Mouse (Mus musculus) forebrain, embryonic 12.5 days (tissue): ENCODE data around the gene Cntnap2. TPM values are rescaled to one million over a fixed set of nuclear protein-coding genes. Genes with fewer than 3 reads are reported as not detected.

Source experiments
- ATAC-seq: fragments of 200-750 bp; cut with Nextera tagmentation; 2 replicates; pipeline ENCODE4 v1.8.0; 2017; ENCODE audit warnings: moderate TSS enrichment; ENCODE audit not compliant: low FRiP score
- H3K27ac ChIP-seq: fragments of 300-500 bp; sonication (generic); 2 replicates; pipeline ENCODE4 v1.5.1; 2016; ENCODE audit warnings: mild to moderate bottlenecking
- H3K27me3 ChIP-seq: fragments of 300-500 bp; sonication (generic); 2 replicates; pipeline ENCODE4 v1.6.1; 2016; ENCODE audit warnings: mild to moderate bottlenecking
- H3K36me3 ChIP-seq: fragments of 300-500 bp; sonication (generic); replicated peaks from 2 replicates; pipeline ENCODE4 v1.6.1; 2016; ENCODE audit warnings: mild to moderate bottlenecking
- H3K4me1 ChIP-seq: fragments of 300-500 bp; sonication (generic); 2 replicates; pipeline ENCODE4 v1.6.1; 2016
- H3K4me2 ChIP-seq: fragments of 300-500 bp; sonication (generic); 2 replicates; pipeline ENCODE4 v1.6.1; 2016; ENCODE audit warnings: mild to moderate bottlenecking, moderate library complexity
- H3K4me3 ChIP-seq: fragments of 300-500 bp; sonication (generic); replicated peaks from 2 replicates; pipeline ENCODE4 v1.5.1; 2016; ENCODE audit warnings: mild to moderate bottlenecking
- H3K9ac ChIP-seq: fragments of 300-500 bp; sonication (generic); 2 replicates; pipeline ENCODE4 v1.6.1; 2016; ENCODE audit warnings: mild to moderate bottlenecking
- H3K9me3 ChIP-seq: fragments of 300-500 bp; sonication (generic); 2 replicates; pipeline ENCODE4 v1.6.1; 2016
- WGBS: fragments of 180-500 bp; shearing (Covaris S2); methylation state at CpG from one replicate; pipeline ENCODE4 v1.1.7; 2016; 5-methylcytosine and 5-hydroxymethylcytosine counted together
- polyA plus RNA-seq: library from polyadenylated mRNA; unstranded; fragments of >200 nt; fragmentation: Nextera tagmentation; extraction: Ambion mirVana; gene quantifications from 2 replicates; pipeline ENCODE4 v1.2.1, GENCODE M21; 2016

The Cntnap2 gene
- polyA plus RNA-seq, 1 experiment from 2014 or later: 99.3 TPM

DNA sequence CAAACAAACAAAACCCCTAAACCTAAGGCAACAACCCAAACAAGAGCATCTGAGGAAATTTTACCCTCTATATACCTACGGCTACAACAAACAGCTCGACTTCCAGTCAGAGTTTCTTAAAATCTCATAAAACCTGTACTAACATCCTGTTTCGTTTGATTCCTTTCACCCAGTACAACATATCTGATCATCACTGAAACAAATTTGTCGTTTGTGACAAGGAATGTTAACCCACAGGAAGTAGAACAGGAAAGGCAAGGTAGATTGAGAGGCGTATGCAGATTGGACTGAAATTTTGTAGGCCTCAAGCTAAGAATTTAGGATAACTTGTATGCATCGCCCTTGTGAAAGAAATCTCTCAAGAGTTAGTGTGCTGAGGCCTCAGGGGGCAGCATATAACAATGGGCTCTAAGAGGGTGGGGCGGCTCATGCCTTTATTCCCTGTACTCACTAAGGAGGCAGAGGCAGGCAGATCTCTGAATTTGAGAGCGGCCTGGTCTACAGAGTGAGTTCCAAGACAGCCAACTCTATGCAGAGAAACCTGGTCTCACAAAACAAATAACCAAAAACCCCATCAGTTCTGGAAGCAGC lies 2291.0 kb downstream of the Cntnap2 start:
- no peak for ATAC-seq
- 90% methylated on average over 8 of the region's 8 CpGs for WGBS
- no peaks in the 10 kb centered on the region for H3K9me3 ChIP-seq

More for the DNA sequence above, 2291.0 kb downstream of the Cntnap2 start:
- Histone ChIP-seq H3K9ac (no peak overlapping the region), H3K4me1 (no peaks in the 10 kb centered on the region), H3K36me3 (no peaks in the 10 kb centered on the region), H3K27ac (no peak overlapping the region), H3K4me3 (no peak overlapping the region), H3K27me3 (no peaks in the 10 kb centered on the region), H3K4me2 (no peak overlapping the region)
